Mouse (Mus musculus) heart, adult 2 months (tissue): Measurements from ENCODE around the gene Fam104a.

Experiments
- CTCF ChIP-seq: fragments of 200-600 bp; IDR thresholded peaks from 2 replicates; pipeline ENCODE4 v1.8.1; 2022; ENCODE audit warnings: antibody characterized with exemption, mild to moderate bottlenecking, moderate library complexity
- EP300 ChIP-seq: fragments of 200-500 bp; IDR thresholded peaks from 2 replicates; pipeline ENCODE4 v1.6.1; 2011; ENCODE audit warnings: low read depth, low read length, control low read depth; ENCODE audit not compliant: insufficient read depth
- POLR2A ChIP-seq: fragments of 200-500 bp; IDR thresholded peaks from 2 replicates; pipeline ENCODE4 v1.6.1; 2011; ENCODE audit warnings: mild to moderate bottlenecking, low read depth, low read length, control low read depth; ENCODE audit not compliant: insufficient read depth

DNA sequence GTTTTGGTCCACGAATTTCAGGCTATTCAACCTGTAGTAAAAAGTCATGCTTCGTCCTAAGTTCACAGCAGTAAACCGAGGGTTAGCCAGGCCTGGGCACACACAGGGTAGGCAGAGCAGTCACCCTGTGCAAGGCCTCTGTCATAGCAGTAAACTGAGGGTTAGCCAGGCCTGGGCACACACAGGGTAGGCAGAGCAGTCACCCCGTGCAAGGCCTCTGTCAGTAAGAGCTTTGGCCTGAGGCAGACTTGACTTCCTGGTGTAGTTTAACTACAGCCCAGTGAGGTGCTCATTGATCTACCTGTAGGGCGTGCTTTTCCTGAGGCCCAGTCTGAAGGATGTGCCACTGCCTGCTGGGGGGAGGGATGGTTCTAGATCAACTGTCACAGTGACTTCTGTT, 7.4 kb upstream of the Fam104a start:
- TF ChIP-seq CTCF (no peak), EP300 (no peak), POLR2A (no peak)
